Mouse (Mus musculus): ENCODE results near the gene Ttll13. TPM values are rescaled to one million over a fixed set of nuclear protein-coding genes. Genes with fewer than 3 reads are reported as not detected.
A peak's percentile ranks its signal among the peaks of the same experiment; 100 is the strongest.

The Ttll13 gene
- total RNA-seq, 2 experiments from 2014 or later = not detected

GRCm38 (mm10) chr7:80214459-80214858 is 31.7 kb upstream of the Ttll13 start:
- DNase-seq = no peak

DNA sequence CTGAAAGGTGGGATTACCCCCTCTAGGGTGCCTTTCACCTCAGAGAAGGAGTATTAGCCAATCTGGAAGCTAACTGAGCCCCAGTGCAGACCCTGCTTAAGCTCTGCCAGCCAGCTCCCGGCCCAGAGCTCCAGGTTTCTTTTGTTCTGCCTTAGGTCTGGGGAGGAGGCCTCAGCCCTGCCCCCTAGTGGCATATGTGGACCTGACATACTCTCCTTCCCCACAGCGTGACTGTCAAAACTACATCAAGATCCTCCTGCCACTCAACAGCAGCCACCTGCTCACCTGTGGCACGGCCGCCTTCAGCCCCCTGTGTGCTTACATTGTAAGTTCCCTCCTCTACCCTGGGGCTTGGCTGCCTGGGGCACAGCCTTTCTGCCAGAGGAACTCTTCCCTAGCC is 30.8 kb upstream of the Ttll13 start:
- peak; percentile 43 for DNase-seq

- peak; percentile 75 for DNase-seq
Measured at GRCm38 (mm10) chr7:80216566-80216965, 29.6 kb upstream of the Ttll13 start.

DNA sequence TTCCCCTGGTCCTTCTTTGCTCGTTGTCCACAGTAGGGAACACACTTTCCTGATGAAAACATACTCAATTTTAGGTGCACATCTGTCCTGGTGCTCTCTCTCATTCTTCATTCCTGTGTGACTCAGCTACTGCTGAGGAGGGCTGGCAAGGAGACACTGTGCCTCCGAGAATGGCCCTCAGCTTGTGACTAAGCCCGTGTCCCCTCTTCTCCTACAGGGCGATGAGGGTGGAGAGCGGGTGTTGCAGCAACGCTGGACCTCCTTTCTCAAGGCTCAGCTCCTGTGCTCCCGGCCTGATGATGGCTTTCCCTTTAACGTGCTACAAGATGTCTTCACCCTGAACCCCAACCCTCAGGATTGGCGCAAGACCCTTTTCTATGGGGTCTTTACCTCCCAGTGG is 27.5 kb upstream of the Ttll13 start:
- no peak for DNase-seq

- no peak for DNase-seq
Measured at GRCm38 (mm10) chr7:80220237-80220797, 25.9 kb upstream of the Ttll13 start.

DNA sequence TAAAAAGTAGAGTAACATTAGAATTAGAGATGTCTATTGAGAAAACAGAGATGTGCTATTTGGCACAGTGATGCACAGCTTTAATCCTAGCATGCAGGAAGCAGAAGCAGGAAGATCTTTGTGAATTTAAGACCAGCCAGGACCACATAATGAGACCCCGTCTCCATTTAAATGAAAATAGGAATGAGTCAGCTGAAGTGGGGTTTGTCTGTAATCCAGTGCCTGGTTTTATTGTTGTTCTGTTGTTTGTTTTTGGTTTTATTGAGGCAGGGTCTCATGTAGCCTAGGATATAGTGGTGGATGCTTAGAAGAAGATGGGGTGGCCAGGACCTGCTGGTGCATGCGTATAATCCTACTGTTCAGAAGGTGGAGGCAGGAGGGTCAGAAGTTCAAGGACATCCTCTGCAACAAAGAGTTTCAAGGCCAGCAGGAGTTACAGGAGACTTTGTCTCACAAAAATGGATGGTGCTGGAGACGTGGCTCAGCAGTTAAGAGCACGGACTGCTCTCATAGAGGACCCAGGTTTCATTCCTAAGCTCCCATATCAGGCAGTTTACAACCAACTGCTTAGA is 24.9 kb upstream of the Ttll13 start:
- no peak for DNase-seq

- no peak for DNase-seq
Measured at GRCm38 (mm10) chr7:80227065-80227464, 19.1 kb upstream of the Ttll13 start.

DNA sequence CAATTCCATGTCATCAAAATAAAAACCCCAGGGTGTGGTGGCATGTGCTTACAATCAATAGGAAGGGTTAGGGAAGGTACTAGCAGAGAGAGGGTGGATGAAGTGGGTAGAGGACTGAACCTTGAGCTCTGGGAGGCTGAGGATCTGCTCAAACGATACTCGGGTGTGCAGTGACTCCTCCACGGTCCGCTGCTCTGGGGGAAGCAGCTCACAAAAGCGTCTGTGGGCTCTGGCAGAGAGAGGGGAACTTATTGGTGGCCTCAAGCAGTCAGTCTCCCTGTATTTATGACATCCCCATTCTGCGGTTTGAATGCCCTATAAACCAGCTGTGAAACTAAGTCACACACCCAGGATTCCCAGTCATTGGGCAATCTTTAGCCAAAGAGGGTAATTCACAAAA is 16.0 kb upstream of the Ttll13 start:
- DNase-seq = no peak

DNA sequence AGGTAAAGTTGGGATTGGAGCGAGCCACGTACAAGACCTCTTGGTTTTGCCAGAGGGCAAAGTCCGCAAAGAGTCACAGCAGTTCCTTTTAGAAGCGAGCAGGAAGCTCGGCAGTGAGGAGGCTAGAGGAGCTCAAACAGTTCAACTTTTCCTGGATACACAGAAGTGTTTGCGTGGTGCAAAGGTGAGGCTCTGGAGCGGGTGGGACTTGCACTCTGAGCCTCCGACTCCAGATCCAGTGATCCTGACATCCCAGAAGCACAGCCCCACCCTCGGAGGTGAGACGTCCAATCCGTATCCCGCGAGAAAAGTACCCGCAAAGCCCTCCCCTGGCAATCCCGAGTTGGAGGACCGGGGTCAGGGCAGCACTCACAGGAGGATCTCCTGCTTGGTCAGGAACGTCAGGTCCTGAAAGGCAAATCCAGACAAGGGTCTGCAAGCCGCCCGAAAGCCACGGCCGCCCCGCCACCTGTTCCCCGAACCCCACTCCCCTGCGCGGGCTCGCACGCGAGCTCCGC is 14.1 kb upstream of the Ttll13 start:
- DNase-seq = no peak

DNA sequence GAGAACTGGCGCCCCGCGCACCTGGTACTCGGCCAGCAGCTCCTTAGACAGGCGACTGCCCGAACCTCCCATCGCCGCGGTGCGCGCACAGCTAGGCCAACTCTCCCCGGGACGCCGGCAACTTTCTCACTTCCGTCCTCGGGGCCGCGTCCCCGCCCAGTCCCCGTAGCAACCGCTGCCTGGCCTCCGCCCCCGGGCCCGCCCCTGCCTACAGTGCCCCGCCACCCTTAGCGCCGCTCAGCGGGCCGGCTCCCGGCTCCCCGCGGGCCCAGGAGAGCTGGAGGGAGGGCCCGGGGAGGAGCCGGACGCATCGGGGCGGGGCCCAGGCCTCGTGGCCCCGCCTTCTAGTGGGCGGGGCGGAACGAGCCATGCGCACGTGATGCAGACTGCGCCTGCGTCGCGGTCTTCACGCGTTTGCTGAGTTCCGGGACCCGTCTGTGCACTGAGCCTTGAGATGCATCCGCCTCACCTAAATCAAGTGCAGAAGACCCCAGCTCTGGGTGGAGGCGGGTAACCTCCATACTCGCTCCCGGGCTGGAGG is 13.6 kb upstream of the Ttll13 start, which contains the start of the genes Cib1 and Gdpgp1:
TSS of gene Cib1 (minus strand) at position 325 of the 541 bp plus-strand sequence.
TSS of gene Gdpgp1 (plus strand) at position 377 of the 541 bp plus-strand sequence.
- peak; percentile 98 for DNase-seq

DNA sequence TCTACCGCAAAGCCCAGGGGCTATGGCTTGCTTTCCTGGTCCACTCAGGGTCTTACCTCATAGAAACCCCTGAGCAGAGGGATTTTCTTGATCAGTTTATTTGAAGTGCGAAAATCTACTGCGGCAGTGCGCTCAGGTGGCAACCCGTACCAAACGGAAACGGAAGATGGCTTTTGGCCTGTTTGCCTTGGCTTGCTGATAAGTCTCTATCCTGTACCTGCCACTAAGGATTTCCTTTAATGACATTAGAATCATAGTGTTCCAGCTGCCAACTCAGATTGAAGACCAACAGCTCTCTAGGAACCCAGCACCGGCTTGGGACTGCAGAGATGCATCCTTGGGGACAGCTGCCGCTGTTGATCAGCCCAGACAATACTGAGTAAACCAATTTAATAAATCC is 12.4 kb upstream of the Ttll13 start:
- no peak for DNase-seq

DNA sequence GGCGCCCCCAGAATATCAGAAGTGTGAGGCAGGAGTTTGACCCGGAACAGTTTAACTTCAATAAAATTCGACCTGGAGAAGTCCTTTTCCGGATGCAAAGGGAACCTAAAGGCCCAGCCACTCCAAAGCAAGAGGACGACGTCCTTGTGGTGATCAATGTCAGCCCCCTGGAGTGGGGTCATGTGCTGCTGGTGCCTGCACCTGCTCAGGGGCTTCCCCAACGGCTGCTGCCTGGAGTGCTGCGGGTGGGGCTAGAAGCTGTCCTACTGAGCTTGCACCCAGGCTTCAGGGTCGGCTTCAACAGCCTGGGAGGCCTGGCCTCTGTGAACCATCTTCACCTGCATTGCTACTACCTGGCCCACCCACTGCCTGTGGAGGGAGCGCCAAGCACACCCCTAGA is 7.6 kb upstream of the Ttll13 start:
- no peak for DNase-seq

DNA sequence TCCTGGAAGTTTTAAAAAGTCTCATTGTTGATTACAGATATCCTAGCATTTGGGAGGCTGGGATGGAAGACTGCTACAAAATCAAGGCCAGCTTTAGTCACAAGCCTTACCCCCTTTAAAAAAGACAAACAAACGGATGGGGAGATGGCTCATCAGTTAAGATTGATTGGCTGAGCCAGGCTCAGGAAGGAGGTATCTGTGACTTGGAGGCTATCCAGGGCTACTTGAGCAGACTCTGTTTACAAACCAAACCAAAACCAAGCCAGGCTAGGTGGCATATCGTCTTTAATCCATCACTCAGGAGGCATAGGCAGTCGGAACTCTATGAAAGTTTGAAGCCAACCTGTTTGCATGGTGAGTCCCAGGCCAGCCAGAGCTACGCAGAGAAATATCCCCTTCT is 4.5 kb upstream of the Ttll13 start:
- no peak for DNase-seq

- no peak for DNase-seq
Measured at GRCm38 (mm10) chr7:80244851-80245250, 1.3 kb upstream of the Ttll13 start.

DNA sequence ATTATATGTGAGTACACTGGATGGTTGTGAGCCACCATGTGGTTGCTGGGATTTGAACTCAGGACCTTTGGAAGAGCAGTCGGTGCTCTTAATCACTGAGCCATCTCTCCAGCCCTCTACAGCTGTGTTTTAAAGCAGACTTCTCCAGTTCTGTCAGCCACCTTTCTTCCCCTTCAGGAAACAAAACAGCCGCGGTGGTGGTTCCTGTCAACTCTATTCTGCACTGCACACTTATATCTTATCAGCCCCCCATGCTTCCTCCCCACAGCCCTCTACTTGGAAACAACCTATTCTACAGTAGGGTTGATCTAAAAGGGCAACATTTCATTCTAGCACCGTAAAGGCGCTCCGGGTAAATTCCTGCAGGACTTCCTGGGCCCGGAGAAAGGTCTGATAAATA is 683 bp downstream of the Ttll13 start:
- no peak for DNase-seq

DNA sequence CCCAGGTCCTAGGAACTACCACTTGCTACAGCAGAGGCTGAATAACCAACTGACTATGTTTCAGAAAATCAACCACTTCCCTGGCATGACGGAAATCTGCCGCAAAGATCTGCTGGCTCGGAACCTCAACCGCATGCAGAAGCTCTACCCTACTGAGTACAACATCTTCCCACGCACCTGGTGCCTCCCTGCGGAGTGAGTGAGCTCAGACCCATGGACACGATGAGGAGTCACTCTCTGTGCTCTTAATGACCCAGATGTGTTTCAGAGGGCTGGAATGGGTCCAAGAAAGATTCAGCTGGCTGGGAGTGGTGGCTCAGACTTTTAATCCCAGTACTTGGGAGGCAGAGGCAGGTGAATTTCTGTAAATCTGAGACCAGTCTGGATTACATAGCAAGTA is 6.3 kb downstream of the Ttll13 start:
- DNase-seq = no peak

DNA sequence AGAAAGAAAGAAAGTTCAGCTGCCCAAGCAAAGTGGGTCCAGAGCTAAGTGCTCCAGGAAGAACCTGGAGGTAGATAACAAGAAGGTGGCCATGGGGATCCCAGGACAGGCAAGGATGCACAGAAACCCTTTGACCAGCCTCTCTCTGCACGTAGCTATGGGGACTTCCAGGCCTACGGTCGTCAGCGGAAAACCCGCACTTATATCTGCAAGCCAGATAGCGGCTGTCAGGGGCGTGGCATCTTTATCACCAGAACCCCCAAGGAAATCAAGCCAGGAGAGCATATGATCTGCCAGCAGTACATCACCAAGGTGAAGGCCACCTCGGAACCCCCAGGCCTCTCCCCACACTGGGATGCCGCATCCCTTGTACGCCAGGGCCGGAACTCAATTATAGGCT is 6.7 kb downstream of the Ttll13 start:
- no peak for DNase-seq

GRCm38 (mm10) chr7:80255981-80256380 is 9.8 kb downstream of the Ttll13 start:
- DNase-seq = no peak

GRCm38 (mm10) chr7:80257706-80258105 is 11.5 kb downstream of the Ttll13 start:
- no peak for DNase-seq

DNA sequence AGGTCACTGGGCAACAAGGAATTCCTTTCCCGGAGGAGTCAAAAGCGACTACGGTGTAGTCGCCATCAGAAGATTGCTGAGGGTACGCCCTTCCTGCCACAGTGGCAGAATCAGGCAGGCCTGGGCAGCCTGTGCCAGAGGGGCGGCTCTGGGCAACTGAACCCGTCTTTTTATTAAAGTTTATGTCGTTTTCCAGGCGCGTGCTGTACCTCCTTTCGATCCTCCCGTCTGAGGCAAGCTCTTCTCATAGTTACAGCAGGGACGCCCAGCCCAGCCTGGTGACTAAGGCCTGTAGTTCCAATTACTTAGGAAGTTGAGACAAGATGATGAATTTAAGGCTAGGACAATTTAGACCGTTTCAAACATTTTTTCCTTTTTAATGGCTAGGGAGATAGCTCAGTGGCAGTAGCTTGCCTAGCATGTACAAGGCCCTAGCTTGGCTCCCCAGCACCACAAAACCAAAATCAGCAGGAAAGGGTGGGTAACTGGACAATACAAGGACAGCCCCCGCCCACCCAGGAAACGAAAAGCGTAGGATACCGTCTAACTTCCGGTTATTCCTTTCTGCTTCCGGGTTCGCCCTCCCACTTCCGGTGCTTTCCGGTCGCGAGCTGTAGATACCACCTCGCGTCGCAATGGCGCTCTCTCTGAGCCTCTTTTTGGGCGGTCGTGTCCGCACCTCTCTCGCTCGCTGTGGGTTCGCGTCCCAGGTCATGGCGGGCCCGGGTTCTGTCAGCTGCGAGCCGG is 14.6 kb downstream of the Ttll13 start, which contains the start of gene Ngrn:
TSS of gene Ngrn (plus strand) at position 591 of the 747 bp plus-strand sequence.
- peak; percentile 82 for DNase-seq

DNA sequence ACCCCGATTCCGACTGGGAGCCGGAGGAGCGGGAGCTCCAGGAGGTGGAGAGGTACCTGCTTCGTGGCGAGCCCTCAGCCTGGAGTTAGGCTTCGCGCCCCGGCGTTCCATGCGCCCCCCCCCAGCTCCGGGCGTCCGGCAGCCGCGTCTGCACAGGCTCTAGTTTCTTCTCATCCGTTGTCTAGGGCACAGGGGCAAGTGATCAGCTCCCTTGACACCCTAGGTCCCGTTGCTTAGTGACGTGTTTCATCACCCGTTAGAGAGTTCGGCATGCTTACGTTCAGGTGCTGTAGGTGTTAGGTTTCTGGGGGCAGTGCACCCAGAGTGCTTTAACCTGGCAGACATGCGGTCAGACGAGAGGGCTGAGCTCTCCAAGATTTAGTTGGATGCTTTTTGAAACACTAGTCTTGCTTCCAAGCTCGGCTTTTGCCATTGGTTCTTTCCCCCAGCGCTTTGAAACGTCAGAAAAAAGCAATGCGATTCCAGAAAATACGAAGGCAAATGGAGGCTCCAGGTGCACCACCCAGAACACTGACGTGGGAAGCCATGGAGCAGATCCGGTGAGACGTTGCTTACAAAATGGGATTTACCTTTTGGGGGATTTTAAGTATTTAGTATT is 15.3 kb downstream of the Ttll13 start:
- no peak for DNase-seq

DNA sequence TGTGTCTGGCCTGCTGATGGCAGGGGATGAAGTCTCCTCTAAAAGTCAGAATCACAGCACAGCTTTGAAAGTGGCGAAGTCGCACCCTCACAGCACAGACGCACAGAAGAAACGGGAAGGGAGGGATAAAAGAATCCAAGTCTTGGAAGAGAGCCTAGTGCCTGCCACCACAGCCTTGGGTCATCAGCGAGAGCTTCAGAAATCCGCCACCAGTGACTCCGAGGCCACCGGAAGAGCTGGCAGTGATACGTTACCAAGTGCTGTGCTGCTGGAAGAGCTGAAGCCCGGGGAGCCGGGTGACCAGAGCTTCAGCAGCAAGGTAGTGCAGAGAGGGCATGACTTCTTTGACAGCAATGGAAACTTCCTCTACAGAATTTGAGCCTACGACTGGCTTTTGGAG is 18.4 kb downstream of the Ttll13 start:
- no peak for DNase-seq

GRCm38 (mm10) chr7:80267764-80268163 is 21.6 kb downstream of the Ttll13 start:
- DNase-seq = no peak

Data from gastrocnemius, postnatal 25 days (tissue).